Mouse (Mus musculus): Measurements from ENCODE around the gene Mtr.

Mtr gene

DNA sequence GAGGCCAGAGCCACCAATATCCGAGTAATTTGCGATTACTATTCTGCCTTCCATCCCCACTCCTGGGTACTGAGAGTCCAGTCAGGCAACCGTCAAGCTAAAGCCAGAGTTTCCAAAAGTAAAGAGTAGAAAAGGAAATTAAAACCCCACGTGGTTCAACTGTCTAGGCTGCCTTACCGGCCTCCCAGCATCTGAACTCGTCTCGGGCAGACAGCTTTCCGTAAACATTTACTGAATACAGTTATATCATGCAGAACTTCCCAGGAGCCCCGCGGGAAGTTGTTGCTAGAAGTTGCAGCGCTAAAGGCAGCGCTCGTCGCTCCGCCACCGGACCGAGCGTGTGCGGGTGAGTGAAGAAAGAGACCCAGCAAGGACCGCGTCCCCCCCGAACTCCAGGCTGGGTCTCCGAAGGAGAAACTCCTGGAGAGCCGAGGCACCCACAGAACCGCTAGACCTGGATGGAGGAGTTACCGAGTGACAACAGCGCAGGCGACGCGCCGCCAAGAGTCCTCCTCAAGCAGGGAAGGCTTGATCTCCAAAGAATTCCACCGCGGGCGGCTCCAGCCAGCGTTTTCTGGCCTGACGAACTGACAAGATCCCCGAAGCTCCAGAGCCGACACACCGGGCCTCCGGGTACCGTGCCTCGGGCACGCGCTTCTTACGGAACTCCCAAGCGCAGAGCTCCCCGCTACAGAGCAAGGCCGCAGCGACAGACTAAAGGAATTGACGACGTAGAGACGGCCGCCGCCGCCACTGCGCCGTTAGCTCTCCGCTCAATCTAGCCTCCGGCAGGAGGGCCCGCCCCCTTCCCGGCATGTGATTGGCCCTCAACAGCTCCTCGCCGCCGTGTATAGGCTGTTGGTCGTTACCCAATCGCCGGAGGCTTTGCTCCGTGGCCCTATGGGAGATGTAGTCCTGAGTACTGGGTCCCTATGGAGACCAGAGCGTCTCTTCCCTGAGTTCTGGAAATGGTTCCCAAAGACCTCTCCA, at the start of gene Mtr:
TSS of gene Mtr (minus strand) at position 723 of the 990 bp plus-strand sequence.
- peak; percentile 89 to 94 for DNase-seq (ENCODE audit: low spot score in 2 of 2)

DNA sequence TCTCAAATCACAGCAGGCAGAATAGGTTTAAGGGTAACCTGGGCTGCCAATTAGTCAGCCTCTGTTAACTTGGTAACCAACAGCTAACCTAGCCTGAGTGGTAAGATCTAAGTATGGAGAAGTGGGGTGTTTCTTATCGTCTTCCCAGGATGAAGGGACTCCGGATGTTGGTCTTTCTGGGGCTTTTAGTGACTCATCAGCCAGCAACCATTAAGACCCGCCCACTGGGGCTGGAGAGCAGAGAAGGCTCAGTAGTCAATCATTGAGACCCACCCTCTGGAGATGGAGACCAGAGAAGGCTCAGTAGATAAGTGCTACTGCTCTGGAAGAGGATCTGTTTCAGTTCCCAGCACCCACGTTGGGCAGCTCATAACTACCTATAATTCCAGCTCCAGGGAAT, 49.4 kb upstream of the Mtr start:
- DNase-seq (ENCODE audit: low spot score in 2 of 2): no peak

DNA sequence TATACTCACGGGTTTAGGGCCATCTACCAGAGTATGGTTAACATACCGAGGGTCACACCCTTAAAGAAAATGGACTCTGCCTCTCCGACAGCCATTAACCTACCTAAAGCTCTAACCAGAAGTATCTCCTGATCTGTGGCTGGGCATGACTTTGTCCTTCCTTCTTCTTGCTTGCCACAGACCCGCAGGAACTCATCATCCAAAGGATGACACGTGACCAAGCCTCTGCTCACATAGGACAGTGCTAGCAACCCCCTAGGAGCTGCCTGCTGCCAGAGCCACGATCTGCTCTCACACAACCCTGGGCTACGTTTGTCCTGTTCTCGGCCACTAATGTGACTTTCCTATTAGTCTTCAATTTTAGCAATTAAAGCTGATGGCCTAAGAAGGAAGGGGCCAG, 47.6 kb upstream of the Mtr start:
- DNase-seq (ENCODE audit: low spot score in 2 of 2): no peak

DNA sequence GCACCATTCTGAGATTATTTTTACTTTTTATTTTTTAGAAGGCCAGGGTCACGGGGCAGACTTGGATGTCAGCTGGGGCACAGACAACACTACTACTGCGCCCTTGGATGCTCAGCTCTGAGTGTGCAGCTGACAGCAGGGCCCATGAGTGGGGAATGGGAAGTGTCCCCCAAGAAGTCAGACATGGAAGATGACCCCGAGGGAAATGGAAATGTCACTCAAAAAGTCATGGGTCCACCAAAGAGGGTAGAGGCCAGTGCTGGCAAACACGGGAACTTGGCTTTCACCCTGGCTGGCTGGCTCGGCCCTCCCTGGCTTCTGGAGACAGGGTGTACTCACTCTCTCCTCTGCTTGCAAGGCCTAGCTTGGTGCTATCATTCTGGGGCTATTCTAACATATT, 47.1 kb upstream of the Mtr start:
- no peak for DNase-seq (ENCODE audit: low spot score in 2 of 2)

DNA sequence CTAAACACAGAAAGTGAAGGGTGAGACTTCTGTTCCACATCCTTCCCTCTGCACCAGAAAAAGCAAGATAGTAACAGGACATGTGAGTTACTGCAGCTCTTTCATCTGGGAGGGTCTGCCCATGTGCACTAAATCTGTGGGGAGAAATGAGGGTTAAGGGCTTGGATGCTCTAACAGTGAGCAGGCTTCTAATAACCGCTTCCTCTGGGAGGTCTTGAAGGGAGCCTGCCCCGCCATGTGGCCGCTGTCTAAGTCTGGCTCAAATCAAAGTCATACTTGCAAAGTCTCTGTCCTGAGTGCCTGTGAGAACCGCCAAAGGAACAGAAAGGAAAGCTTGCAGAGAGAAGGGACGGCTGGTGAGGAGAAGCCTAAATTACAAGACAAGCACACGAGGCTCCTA, 39.9 kb upstream of the Mtr start:
- DNase-seq (ENCODE audit: low spot score in 2 of 2): no peak

GRCm38 (mm10) chr13:12296701-12297100, 38.8 kb upstream of the Mtr start:
- DNase-seq (ENCODE audit: low spot score in 2 of 2): no peak

- DNase-seq (ENCODE audit: low spot score in 2 of 2): no peak
Measured at GRCm38 (mm10) chr13:12293810-12294209, 35.9 kb upstream of the Mtr start.

DNA sequence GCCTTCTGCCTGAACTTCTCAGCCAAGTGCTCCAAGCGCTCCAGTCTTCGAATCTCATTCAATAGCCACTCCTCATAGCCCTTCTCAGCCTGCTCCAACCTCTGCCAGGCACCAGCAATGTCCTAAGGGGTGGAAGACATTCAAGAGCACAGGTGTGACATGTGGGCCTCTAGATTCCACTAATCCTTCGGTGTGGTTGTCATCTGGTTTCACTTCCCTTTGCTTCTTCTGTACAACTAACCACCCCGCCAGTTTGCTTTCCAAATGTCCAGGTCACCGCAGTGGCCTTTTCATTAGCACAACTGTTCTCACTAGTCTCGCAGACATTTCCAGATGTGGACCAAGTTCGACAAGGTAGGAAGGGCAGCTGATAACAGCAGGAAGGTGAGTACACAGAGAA, 32.8 kb upstream of the Mtr start:
- no peak for DNase-seq (ENCODE audit: low spot score in 2 of 2)

- DNase-seq (ENCODE audit: low spot score in 2 of 2): no peak
Measured at GRCm38 (mm10) chr13:12284528-12284927, 26.6 kb upstream of the Mtr start.

- no peak for DNase-seq (ENCODE audit: low spot score in 2 of 2)
Measured at GRCm38 (mm10) chr13:12283826-12284225, 25.9 kb upstream of the Mtr start.

- DNase-seq (ENCODE audit: low spot score in 2 of 2): no peak
Measured at GRCm38 (mm10) chr13:12274721-12275120, 16.8 kb upstream of the Mtr start.

DNA sequence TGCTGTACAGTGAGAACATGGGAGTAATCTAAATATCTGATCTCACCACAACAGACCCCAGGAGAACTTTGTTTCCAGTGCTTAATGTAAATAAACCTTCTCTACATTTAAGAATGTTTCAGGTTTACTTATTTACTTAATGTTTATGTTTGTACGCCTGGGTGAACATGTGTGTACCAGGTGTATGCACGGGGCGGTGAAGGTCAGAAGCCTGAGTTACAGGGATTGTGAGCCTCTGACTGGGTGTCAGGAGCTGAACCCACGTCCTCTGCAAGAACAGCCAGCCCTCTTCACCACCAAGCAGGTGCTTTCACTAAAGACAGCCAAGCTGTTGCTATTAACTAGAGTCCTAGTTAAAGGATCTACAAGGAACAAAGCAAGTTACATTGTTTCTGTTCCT, 16.3 kb upstream of the Mtr start:
- DNase-seq (ENCODE audit: low spot score in 2 of 2): no peak

GRCm38 (mm10) chr13:12272953-12273352, 15.0 kb upstream of the Mtr start:
- DNase-seq (ENCODE audit: low spot score in 2 of 2): no peak

GRCm38 (mm10) chr13:12267971-12268370, 10.1 kb upstream of the Mtr start:
- DNase-seq (ENCODE audit: low spot score in 2 of 2): no peak

- no peak for DNase-seq (ENCODE audit: low spot score in 2 of 2)
Measured at GRCm38 (mm10) chr13:12267097-12267496, 9.2 kb upstream of the Mtr start.

DNA sequence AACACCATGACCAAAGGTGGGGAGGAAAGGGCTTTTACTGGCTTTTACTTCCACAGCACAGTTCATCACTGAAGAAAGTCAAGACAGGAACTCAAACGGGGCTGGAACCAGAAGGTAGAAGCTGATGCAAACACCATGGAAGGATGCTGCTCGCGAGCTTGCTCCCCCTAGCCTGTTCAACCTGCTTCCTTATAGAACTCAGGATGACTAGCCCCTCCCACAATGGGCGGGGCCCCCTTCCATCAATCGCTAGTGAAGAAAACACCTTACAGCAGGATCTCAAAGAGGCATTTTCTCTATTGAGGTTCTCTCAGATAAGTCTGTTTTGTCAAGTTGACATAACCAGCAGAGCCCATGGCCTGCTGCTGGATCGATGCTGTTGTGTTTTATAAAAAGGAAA, 6.1 kb upstream of the Mtr start:
- DNase-seq (ENCODE audit: low spot score in 2 of 2): no peak

DNA sequence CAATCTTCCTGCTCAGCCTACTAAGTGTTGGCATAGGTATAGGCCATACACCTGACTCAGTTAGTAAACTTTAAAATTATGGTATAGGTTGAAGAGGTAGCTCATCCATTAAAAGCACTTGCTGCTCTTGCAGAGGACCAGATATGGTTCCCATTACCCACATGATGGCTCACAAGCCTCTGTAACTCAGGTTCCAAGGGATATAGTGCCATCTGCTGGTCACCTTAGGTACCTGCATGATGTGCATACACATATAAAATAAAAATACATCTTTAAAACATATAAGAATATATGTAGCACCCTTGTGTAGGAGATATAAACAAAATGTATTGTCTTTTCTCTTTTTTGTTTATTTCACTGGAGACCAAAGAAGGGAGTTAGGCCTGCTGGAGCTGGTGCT, 3.6 kb upstream of the Mtr start:
- DNase-seq (ENCODE audit: low spot score in 2 of 2): no peak

- DNase-seq (ENCODE audit: low spot score in 2 of 2): no peak
Measured at GRCm38 (mm10) chr13:12256871-12257390, 982 bp downstream of the Mtr start.

GRCm38 (mm10) chr13:12255911-12256705, 1.8 kb downstream of the Mtr start:
- no peak for DNase-seq (ENCODE audit: low spot score in 2 of 2)

DNA sequence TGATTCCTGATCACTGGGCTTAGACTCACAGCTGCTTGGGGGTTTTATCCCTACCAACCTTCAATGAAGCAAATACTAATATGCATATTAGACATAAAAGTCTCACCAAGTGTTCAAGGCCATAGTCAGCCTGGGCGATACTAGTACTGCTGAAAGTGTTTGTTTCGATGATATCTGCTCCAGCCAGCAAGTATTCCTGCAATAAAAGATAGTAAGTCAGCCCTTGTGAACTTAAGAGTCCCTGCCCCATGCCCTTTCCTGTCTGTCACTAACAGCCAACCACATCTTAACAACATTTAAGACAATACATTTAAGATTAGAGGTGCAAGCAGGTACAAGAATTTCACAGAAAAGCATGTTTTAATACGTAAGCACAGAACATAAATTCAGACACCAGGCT, 7.4 kb downstream of the Mtr start:
- DNase-seq (ENCODE audit: low spot score in 2 of 2): no peak

- DNase-seq (ENCODE audit: low spot score in 2 of 2): no peak
Measured at GRCm38 (mm10) chr13:12249195-12249898, 8.6 kb downstream of the Mtr start.

DNA sequence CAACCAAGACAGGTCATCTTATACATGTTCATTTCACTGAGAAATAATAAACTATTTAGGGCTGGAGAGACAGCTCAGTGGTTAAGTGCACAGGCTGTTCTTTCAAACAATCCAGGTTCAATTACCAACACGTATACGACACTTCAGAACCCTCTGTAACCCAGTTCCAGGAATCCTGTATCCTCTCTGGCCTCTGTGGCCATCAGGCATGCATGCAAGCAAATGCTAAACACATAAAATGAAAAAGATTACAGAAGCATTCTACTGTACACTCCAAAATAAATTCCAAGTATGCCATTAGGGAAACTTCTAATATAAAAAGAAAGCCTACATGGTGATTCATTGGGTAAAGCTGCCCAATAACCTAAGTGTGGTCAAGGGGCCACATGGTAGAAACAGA, 12.0 kb downstream of the Mtr start:
- DNase-seq (ENCODE audit: low spot score in 2 of 2): no peak

Measured in urinary bladder, postnatal 4 days (tissue).